Mouse (Mus musculus): Measurements from ENCODE around the gene Pate2. TPM values are rescaled to one million over a fixed set of nuclear protein-coding genes. Genes with fewer than 3 reads are reported as not detected.

Pate2 gene
- 0.09 TPM in 1 of 2 replicates, not detected in the other for polyA plus RNA-seq (2012)

DNA sequence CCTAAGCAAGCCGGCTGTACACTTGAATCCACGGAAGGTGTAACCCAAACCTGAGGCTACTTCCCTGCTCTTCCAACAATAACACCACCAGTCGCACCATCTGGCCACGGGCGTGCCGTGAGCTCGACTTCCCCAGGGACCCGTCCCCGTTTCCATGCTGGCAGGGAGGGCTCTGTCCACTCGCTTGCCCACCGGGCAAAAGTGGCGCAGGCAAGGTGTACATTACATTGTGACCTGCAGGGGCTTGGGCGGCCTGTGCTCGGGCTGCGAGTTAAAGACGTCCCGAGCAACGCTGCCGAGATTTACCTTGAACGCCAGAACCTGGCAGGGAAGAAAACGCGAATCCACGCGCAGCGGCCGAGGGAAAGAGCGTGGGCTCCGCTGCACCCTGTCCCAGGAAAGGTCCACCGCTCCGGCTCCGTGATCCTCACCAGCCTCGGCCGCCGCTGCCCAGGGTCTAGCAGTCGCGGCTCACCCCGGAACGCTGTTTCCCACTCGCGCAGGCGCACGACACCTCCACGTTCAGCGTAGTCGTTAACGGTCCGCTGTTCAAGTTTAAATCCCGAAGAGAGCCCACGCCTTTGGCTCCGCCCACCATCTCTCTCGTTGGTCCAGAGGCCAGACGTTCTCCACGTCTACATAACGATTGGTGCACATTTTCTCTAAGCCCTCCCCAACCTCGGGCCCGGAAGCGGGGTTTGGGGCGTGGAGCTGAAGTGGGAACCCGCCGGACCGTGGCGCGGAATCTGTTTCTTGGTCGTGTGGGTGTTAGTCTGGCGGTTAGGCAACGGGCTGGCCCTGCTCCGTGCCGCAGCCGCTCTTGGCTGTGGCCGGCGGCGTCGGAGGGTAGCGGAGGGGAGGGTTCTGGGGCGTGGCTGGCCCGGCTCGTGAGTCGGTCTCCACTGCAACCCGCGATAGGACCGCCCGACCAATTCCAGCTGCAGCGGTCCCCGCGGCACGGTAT, at the start of gene Pate2, which contains the start of gene Hyls1:
TSS of gene Pate2 (plus strand) at position 714 of the 964 bp plus-strand sequence.
TSS of gene Hyls1 (minus strand) at position 828 of the 964 bp plus-strand sequence.
- TF ChIP-seq TAL1 (IDR thresholded peaks at IDR 0.05; ENCODE audit: low read length) (no peak), GATA1 (IDR thresholded peaks at IDR 0.05; ENCODE audit: low read length) (no peak)
- Histone ChIP-seq H3K27me3 (ENCODE audit: control insufficient read depth) (peaks cover 37% of the 10 kb centered on the region), H3K36me3 (ENCODE audit: control insufficient read depth) (peaks cover 37% of the 10 kb centered on the region), H3K4me3 (replicated peaks) (peak within 1 kb of the TSS; percentile 100), H3K4me1 (ENCODE audit: control insufficient read depth) (peaks cover 27% of the 10 kb centered on the region), H3K9me3 (ENCODE audit: control insufficient read depth, low read length) (no peaks in the 10 kb centered on the region; the same call in 1 of the 2 replicates)

DNA sequence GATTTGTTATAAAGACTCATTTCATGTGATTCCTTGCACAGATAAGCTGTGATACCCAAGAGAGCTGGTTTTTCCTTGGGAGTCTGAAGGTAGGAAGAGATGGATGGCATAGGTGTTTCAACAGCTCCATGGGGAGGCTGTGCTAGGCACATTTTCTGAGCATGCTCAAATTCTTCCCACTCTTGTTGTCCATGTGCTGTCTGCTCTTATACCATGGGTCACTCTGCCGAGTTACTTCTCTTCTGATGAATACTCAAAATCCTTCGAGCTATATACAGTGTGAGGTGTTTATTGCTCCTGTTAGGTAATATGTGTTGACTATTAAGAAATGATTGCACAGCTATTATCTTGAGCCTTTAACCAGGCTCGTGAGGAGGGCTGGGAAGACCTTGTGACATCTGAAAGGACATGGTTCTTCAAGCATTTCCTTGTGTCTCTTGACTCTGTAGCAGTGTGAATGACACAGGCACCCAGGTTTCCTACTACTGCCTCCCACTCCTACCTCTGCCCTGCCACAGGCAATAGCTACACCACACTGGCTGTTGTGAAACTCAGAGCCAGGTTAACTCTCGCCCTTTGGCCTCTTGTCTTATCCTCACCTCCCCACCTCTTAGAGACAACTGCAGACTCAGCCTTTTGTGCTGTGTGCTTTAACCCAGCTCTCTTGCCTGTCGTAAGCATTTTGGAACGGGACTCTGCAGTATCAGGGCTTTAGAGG, 49.3 kb upstream of the Pate2 start:
- no peak for TF ChIP-seq TAL1 (IDR thresholded peaks at IDR 0.05; ENCODE audit: low read length)
- Histone ChIP-seq H3K36me3 (ENCODE audit: control insufficient read depth) (no peaks in the 10 kb centered on the region), H3K4me1 (ENCODE audit: control insufficient read depth) (no peaks in the 10 kb centered on the region), H3K9me3 (ENCODE audit: control insufficient read depth, low read length) (no peaks in the 10 kb centered on the region), H3K27me3 (ENCODE audit: control insufficient read depth) (no peaks in the 10 kb centered on the region), H3K4me3 (replicated peaks) (no peak overlapping the region)

DNA sequence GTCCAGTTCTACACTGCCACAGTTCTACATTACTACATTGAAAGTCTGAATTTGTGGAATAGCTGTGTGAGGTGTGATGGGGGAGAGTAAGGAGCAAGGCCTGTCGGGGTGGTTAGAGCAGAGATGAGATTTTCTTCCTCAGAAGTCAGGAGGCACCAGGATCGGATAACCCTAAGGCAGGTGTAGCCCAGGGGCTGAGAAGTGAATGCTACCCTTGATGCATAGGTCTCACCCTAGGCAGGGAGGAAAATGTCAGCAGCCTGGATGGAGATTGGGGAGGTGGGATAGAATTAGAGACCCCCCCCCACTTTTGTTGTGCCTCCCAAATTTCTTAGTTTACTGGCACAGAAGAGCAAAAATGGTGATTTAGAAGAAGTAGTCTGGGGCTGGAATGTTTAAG, 47.8 kb upstream of the Pate2 start:
- H3K4me3 ChIP-seq (replicated peaks), result no peak overlapping the region
- H3K27me3 ChIP-seq (ENCODE audit: control insufficient read depth), result no peaks in the 10 kb centered on the region
- H3K9me3 ChIP-seq (ENCODE audit: control insufficient read depth, low read length), result no peaks in the 10 kb centered on the region
- no peaks in the 10 kb centered on the region for H3K36me3 ChIP-seq (ENCODE audit: control insufficient read depth)
- no peaks in the 10 kb centered on the region for H3K4me1 ChIP-seq (ENCODE audit: control insufficient read depth)
- TF ChIP-seq TAL1 (IDR thresholded peaks at IDR 0.05; ENCODE audit: low read length), result no peak

DNA sequence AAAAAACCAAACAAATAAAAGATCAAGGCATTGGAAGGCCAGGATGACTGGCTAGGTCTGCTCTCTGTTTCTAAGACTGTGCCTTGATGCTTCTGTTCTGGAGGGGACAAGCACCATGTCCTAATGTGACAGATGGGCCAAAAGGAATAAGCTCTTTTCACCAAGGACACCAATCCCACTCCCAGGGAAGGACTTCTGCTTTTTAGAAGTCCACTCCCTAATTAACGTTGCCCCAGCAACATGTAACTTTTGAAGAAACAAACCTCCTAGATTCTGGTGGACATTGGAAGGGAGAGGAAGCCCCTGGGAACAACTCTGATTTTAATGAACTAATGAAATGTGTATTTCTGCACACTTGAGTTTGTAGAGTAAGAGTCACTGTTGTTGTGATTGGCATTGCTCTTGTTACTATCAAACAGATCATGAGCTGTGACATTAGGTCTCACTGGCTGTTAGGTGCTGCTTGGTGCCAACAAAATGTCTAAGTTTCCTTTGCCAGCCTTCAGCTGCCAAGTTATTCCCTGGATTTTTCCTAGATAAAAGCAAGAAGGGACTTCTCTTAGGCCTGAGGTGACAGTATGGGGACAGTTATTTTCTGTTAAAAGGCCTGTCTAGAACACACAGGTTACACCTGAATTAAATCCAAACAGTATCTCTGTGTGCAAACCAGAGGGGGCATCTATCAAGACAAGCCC, 47.1 kb upstream of the Pate2 start:
- TF ChIP-seq GATA1 (IDR thresholded peaks at IDR 0.05; ENCODE audit: low read length) (no peak), TAL1 (IDR thresholded peaks at IDR 0.05; ENCODE audit: low read length) (no peak)
- H3K4me3 ChIP-seq (replicated peaks), result no peak overlapping the region
- H3K4me1 ChIP-seq (ENCODE audit: control insufficient read depth), result no peaks in the 10 kb centered on the region
- no peaks in the 10 kb centered on the region for H3K27me3 ChIP-seq (ENCODE audit: control insufficient read depth)
- no peaks in the 10 kb centered on the region for H3K9me3 ChIP-seq (ENCODE audit: control insufficient read depth, low read length)
- H3K36me3 ChIP-seq (ENCODE audit: control insufficient read depth), result no peaks in the 10 kb centered on the region

DNA sequence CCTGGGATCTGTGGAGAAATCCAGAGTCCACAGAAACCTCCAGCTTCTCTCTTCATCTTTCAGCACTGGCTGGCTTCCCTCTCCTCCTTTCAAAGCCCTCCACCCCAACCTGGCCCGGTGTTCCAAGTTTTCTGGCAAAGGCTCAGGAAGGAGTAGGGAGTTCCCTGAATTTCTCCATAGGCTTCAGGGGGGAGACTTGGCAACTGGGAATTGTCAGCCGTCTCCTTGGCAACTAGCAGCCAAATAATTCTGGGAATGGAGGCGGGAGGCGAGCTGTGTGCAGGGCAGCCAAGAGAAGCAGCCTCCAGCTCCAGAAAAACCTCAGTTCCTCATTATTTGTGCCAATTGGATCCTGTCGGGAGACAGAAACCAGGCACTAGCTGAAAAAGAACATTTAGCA, 46.5 kb upstream of the Pate2 start:
- TF ChIP-seq GATA1 (IDR thresholded peaks at IDR 0.05; ENCODE audit: low read length) (no peak), TAL1 (IDR thresholded peaks at IDR 0.05; ENCODE audit: low read length) (no peak)
- H3K4me3 ChIP-seq (replicated peaks), result no peak overlapping the region
- H3K36me3 ChIP-seq (ENCODE audit: control insufficient read depth), result no peaks in the 10 kb centered on the region
- H3K9me3 ChIP-seq (ENCODE audit: control insufficient read depth, low read length), result no peaks in the 10 kb centered on the region
- H3K27me3 ChIP-seq (ENCODE audit: control insufficient read depth), result no peaks in the 10 kb centered on the region
- H3K4me1 ChIP-seq (ENCODE audit: control insufficient read depth), result no peaks in the 10 kb centered on the region

DNA sequence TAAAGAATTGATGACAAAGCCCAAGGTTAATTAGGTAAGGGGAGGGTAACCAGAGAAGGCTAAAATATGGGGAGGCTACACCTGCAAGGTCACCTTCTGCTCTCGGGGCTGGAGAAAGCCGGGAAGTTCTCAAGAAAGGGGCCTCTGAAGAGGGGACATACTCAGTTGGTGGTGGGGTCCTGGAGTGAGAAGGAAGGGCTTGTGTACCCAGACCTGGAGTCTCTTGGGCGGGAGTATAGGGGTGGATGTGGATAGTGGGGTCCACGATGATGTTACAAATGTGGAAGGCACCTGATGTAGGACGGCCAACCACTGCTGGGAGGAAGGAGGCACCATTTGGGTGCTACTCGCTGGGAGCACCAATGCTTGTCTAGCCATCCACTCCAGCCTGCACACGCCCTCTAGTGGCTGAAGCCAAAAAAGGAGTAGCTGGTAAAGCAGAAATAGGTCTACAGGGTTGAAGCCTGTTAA, 46.1 kb upstream of the Pate2 start:
- H3K36me3 ChIP-seq (ENCODE audit: control insufficient read depth), result no peaks in the 10 kb centered on the region
- no peaks in the 10 kb centered on the region for H3K27me3 ChIP-seq (ENCODE audit: control insufficient read depth)

DNA sequence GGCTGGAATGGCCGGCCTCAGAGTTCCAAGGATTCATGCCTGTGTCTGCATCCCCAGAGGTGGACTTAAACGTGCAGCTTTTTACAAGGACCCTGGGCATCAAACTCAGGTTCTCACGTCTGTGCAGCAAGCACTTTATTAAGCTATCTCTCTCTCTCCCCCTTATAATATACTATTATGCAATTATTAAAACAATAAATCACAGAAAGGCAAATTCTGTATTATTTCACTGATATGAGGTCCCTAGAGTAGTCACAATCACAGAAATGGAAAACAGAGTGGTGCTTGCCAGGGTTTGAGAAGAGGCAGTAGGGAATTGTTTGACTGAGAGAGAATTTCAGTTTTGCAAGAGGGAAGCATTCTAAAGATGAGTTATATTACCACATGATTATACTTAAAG, 40.9 kb upstream of the Pate2 start:
- no peaks in the 10 kb centered on the region for H3K4me1 ChIP-seq (ENCODE audit: control insufficient read depth)
- no peaks in the 10 kb centered on the region for H3K36me3 ChIP-seq (ENCODE audit: control insufficient read depth)
- no peak overlapping the region for H3K4me3 ChIP-seq (replicated peaks)
- no peaks in the 10 kb centered on the region for H3K9me3 ChIP-seq (ENCODE audit: control insufficient read depth, low read length)
- H3K27me3 ChIP-seq (ENCODE audit: control insufficient read depth), result no peaks in the 10 kb centered on the region
- TF ChIP-seq TAL1 (IDR thresholded peaks at IDR 0.05; ENCODE audit: low read length), result no peak
- no peak for TF ChIP-seq GATA1 (IDR thresholded peaks at IDR 0.05; ENCODE audit: low read length)

More for the DNA sequence above, 46.1 kb upstream of the Pate2 start:
- TF ChIP-seq TAL1 (IDR thresholded peaks at IDR 0.05; ENCODE audit: low read length), result no peak
- Histone ChIP-seq H3K4me3 (replicated peaks) (no peak overlapping the region), H3K9me3 (ENCODE audit: control insufficient read depth, low read length) (no peaks in the 10 kb centered on the region), H3K4me1 (ENCODE audit: control insufficient read depth) (no peaks in the 10 kb centered on the region)

DNA sequence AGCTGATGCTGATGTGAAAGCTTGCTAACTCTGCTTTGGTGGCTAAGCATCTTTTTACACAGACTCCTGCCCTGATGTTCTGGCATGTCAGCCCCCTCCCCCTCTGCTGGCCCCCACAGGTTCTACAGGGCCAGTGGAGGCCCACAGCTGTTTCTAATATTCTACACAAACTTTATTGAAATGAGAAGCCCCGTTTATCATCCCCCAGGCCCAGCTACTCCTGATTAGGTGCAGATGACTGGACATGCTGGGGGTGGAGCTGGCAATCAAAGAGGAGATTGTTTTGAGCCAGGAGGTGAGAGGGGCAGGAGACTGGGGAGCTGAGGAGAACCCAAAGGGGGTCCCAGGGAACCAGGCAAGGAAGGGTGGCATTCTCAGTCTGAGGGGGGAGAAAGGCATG, 40.3 kb upstream of the Pate2 start:
- no peaks in the 10 kb centered on the region for H3K27me3 ChIP-seq (ENCODE audit: control insufficient read depth)
- no peaks in the 10 kb centered on the region for H3K9me3 ChIP-seq (ENCODE audit: control insufficient read depth, low read length)
- H3K4me1 ChIP-seq (ENCODE audit: control insufficient read depth), result no peaks in the 10 kb centered on the region
- no peak overlapping the region for H3K4me3 ChIP-seq (replicated peaks)
- TF ChIP-seq TAL1 (IDR thresholded peaks at IDR 0.05; ENCODE audit: low read length) (no peak), GATA1 (IDR thresholded peaks at IDR 0.05; ENCODE audit: low read length) (no peak)
- H3K36me3 ChIP-seq (ENCODE audit: control insufficient read depth), result no peaks in the 10 kb centered on the region

DNA sequence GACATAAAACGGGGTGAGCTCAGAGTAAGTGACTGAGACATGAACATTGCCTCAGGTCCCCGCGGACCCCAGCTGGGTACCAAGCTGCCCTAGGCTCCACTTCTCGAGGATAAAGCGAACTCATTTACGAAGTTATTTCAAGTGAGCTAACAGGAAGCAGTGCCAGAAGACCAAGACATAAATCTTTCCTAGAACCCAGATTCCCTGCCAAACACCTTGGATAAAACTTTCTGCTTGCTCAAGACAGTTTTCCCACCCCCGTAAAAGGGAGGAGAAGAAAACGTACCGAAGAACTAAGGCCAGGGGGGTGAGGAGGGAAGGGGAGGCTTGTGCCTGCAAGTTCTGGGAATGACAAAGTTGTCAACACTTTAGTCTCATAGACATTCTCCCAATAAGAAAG, 36.8 kb upstream of the Pate2 start:
- H3K9me3 ChIP-seq (ENCODE audit: control insufficient read depth, low read length), result no peaks in the 10 kb centered on the region
- H3K4me1 ChIP-seq (ENCODE audit: control insufficient read depth), result peaks cover 5% of the 10 kb centered on the region
- TF ChIP-seq TAL1 (IDR thresholded peaks at IDR 0.05; ENCODE audit: low read length) (no peak), GATA1 (IDR thresholded peaks at IDR 0.05; ENCODE audit: low read length) (no peak)

More for the DNA sequence above, 36.8 kb upstream of the Pate2 start:
- no peak overlapping the region for H3K4me3 ChIP-seq (replicated peaks)
- H3K36me3 ChIP-seq (ENCODE audit: control insufficient read depth), result no peaks in the 10 kb centered on the region
- H3K27me3 ChIP-seq (ENCODE audit: control insufficient read depth), result no peaks in the 10 kb centered on the region
